Mouse (Mus musculus) embryonic fibroblast, embryonic 13.5 days (primary cell): ENCODE results near the gene Ldb2.

Experiments
- CTCF ChIP-seq: IDR thresholded peaks from 2 replicates; pipeline ENCODE4 v1.5.1; 2011; ENCODE audit warnings: mild to moderate bottlenecking, control low read depth, low read length, moderate library complexity, borderline replicate concordance; ENCODE audit not compliant: insufficient read depth
- POLR2A ChIP-seq: IDR thresholded peaks from 2 replicates; pipeline ENCODE4 v1.6.1; 2011; ENCODE audit warnings: low read depth, mild to moderate bottlenecking, control low read depth, low read length, moderate library complexity

GRCm38 (mm10) chr5:44496854-44497253 lies 302.6 kb downstream of the Ldb2 start:
- TF ChIP-seq CTCF (no peak), POLR2A (no peak)
